Mouse (Mus musculus): Measurements from ENCODE around the gene Pqlc2. TPM values are rescaled to one million over a fixed set of nuclear protein-coding genes. Genes with fewer than 3 reads are reported as not detected.
A peak's percentile ranks its signal among the peaks of the same experiment; 100 is the strongest.

Gene Pqlc2
- total and polyA plus RNA-seq, 2 experiments: 6.1 to 42.8 TPM

DNA sequence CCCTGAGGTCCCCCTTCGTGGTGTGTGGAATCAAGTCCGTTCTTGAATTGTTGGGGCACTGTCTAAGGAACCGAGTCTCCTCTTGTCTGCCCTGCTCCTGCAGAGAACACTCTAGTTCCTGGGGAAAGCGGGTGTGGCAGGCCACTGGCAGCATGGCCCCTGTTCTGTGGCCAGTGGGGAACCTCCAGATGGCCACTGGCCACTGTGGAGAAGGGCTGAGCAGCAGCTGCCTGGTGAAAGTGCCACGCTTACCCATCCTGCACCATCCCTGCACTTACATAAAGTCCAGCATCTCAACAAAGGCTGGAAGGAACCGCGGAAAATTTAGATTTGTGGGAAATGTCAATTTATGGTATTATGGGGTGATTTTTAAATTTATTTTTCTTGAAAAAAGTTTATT, 34.1 kb downstream of the Pqlc2 start:
- Histone ChIP-seq H3K4me3 (ENCODE audit: insufficient read depth, low read depth, low read length) (no peak overlapping the region), H3K9ac (ENCODE audit: low read depth, low read length) (no peak overlapping the region), H3K27ac (replicated peaks; ENCODE audit: insufficient read depth, low read depth, low read length) (no peak overlapping the region), H3K27me3 (ENCODE audit: control insufficient read depth, insufficient read depth, low read length) (no peaks in the 10 kb centered on the region), H3K36me3 (ENCODE audit: control insufficient read depth, insufficient read depth, low read length) (peaks cover 7% of the 10 kb centered on the region; the same call in 1 of the 2 replicates), H3K79me2 (ENCODE audit: control insufficient read depth, insufficient read depth, low read length) (peaks cover 8% of the 10 kb centered on the region; the same call in 1 of the 2 replicates), H3K4me1 (ENCODE audit: control insufficient read depth, insufficient read depth, low read length) (peaks cover 11% of the 10 kb centered on the region)
- DNase-seq (ENCODE audit: extremely low read depth, low read depth, low spot score): no peak
- WGBS: 96% methylated on average over 7 of the region's 7 CpGs
- no peak for TF ChIP-seq POLR2A (IDR thresholded peaks at IDR 0.05; ENCODE audit: extremely low read depth, insufficient read depth, low read length)
- no peak for TF ChIP-seq CTCF (IDR thresholded peaks at IDR 0.05; ENCODE audit: low read depth, low read length)

DNA sequence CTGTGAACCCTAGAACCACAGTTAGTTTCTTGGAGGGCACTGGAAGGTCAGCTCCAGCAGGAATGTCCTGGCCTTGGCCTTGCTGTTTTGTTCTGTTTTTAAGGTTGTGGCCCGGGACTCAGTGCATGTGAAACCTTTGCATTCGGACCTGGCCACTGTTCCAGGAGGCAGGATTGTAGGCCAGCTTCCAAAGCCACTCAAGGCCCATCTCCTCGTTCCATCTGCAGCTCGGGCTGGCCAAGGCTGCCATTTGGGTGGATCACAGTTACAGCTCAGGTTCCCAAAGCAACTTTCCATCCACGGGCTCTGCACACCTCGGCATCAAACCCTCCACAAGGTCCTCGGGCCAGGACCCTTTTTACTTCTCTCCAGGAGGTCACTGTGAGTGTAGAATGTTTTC, 35.9 kb downstream of the Pqlc2 start:
- 85% methylated on average over 7 of the region's 7 CpGs for WGBS
- Histone ChIP-seq H3K79me2 (ENCODE audit: control insufficient read depth, insufficient read depth, low read length) (peaks cover 8% of the 10 kb centered on the region; the same call in 1 of the 2 replicates), H3K9ac (ENCODE audit: low read depth, low read length) (no peak overlapping the region), H3K36me3 (ENCODE audit: control insufficient read depth, insufficient read depth, low read length) (no peaks in the 10 kb centered on the region), H3K4me3 (ENCODE audit: insufficient read depth, low read depth, low read length) (no peak overlapping the region), H3K27ac (replicated peaks; ENCODE audit: insufficient read depth, low read depth, low read length) (no peak overlapping the region), H3K27me3 (ENCODE audit: control insufficient read depth, insufficient read depth, low read length) (no peaks in the 10 kb centered on the region), H3K4me1 (ENCODE audit: control insufficient read depth, insufficient read depth, low read length) (peaks cover 11% of the 10 kb centered on the region)
- no peak for DNase-seq (ENCODE audit: extremely low read depth, low read depth, low spot score)
- TF ChIP-seq CTCF (IDR thresholded peaks at IDR 0.05; ENCODE audit: low read depth, low read length): no peak
- no peak for TF ChIP-seq POLR2A (IDR thresholded peaks at IDR 0.05; ENCODE audit: extremely low read depth, insufficient read depth, low read length)

DNA sequence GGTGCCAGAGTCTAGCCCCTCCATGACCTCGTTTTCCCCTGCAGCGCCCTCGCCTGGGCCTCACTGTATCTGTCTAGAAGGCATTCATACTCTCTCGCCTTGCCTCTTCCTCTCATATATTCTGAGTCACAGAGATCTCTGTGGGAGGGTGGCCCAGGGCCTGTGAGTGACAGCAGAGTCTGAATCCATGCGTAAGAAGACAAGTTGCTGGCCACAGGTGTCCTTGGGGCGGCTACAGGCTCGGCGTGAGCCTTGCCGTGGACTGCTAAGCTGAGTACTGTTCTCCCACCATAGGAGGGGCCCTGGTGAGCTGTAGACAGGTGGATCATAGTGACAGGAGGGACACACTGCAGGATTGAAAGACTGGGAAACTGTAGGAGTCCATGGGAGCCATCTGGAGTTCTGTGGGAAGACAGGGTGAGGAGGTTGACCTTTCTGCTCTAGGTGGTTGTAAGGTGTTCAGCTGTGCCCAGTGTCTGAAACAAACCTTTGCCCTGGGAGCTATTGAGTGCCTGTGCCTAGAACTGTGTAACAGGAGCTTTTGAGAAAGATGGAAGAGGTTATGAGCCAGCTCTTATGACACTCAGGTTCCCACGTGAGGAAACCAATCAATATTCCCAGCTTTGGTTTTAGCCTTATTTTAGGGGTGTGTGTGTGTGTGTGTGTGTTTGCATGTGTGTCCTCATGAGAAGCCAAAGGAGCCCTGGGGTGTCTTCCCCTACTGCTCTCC, 37.4 kb downstream of the Pqlc2 start:
- 84% methylated on average over 10 of the region's 10 CpGs for WGBS
- Histone ChIP-seq H3K27ac (replicated peaks; ENCODE audit: insufficient read depth, low read depth, low read length) (peak overlapping the region; percentile 59), H3K4me1 (ENCODE audit: control insufficient read depth, insufficient read depth, low read length) (peaks cover 11% of the 10 kb centered on the region), H3K36me3 (ENCODE audit: control insufficient read depth, insufficient read depth, low read length) (no peaks in the 10 kb centered on the region), H3K9ac (ENCODE audit: low read depth, low read length) (no peak overlapping the region), H3K4me3 (ENCODE audit: insufficient read depth, low read depth, low read length) (no peak overlapping the region), H3K79me2 (ENCODE audit: control insufficient read depth, insufficient read depth, low read length) (peaks cover 8% of the 10 kb centered on the region; the same call in 1 of the 2 replicates), H3K27me3 (ENCODE audit: control insufficient read depth, insufficient read depth, low read length) (no peaks in the 10 kb centered on the region)
- TF ChIP-seq CTCF (IDR thresholded peaks at IDR 0.05; ENCODE audit: low read depth, low read length) (no peak), POLR2A (IDR thresholded peaks at IDR 0.05; ENCODE audit: extremely low read depth, insufficient read depth, low read length) (no peak)
- peak; percentile 97 for DNase-seq (ENCODE audit: extremely low read depth, low read depth, low spot score)

DNA sequence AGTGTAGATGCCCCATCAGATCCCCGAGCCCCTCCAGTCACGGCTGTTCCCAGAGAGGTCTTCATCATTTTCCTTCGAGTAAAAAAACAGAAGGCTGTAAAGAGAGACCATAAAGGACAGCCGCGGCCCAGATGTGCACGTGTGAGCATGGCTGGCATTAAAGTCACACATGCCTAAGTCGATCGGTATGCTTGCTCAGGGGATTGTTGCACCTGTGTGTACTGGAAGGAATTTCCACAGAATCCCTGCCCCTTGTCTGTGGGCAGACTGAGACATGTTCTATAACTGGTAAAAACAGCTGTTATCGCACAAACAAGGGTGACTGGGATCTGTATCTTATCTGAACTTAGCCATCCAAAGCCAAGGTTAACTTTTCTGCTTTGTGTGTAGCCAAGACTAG, 38.9 kb downstream of the Pqlc2 start:
- Histone ChIP-seq H3K9ac (ENCODE audit: low read depth, low read length) (no peak overlapping the region), H3K27me3 (ENCODE audit: control insufficient read depth, insufficient read depth, low read length) (no peaks in the 10 kb centered on the region), H3K27ac (replicated peaks; ENCODE audit: insufficient read depth, low read depth, low read length) (no peak overlapping the region), H3K36me3 (ENCODE audit: control insufficient read depth, insufficient read depth, low read length) (no peaks in the 10 kb centered on the region), H3K4me1 (ENCODE audit: control insufficient read depth, insufficient read depth, low read length) (peaks cover 11% of the 10 kb centered on the region), H3K79me2 (ENCODE audit: control insufficient read depth, insufficient read depth, low read length) (peaks cover 12% of the 10 kb centered on the region; the same call in 1 of the 2 replicates), H3K4me3 (ENCODE audit: insufficient read depth, low read depth, low read length) (no peak overlapping the region)
- TF ChIP-seq CTCF (IDR thresholded peaks at IDR 0.05; ENCODE audit: low read depth, low read length) (no peak), POLR2A (IDR thresholded peaks at IDR 0.05; ENCODE audit: extremely low read depth, insufficient read depth, low read length) (no peak)
- WGBS: 92% methylated on average over 9 of the region's 9 CpGs
- no peak for DNase-seq (ENCODE audit: extremely low read depth, low read depth, low spot score)

DNA sequence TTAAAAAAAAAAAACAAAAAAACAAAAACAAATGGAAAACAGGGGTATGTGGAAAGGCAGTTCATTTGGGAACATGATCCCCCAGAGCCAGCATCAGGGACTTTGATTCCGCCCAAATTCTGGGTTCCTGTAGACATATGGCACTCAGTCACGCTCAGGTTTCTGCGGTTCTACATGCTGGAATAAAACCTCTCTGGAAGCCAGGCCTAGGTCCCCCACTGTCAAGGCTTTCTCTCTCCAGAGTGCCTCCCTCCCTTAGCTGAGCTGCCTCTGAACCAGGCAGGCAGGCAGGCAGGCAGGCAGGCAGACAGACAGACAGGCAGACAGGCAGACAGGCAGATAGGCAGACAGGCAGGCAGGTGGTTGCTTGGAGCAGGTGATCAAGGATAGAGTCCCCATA, 40.3 kb downstream of the Pqlc2 start:
- DNase-seq (ENCODE audit: extremely low read depth, low read depth, low spot score): no peak
- TF ChIP-seq POLR2A (IDR thresholded peaks at IDR 0.05; ENCODE audit: extremely low read depth, insufficient read depth, low read length) (no peak), CTCF (IDR thresholded peaks at IDR 0.05; ENCODE audit: low read depth, low read length) (no peak)
- Histone ChIP-seq H3K27me3 (ENCODE audit: control insufficient read depth, insufficient read depth, low read length) (no peaks in the 10 kb centered on the region), H3K79me2 (ENCODE audit: control insufficient read depth, insufficient read depth, low read length) (peaks cover 19% of the 10 kb centered on the region; the same call in 1 of the 2 replicates), H3K36me3 (ENCODE audit: control insufficient read depth, insufficient read depth, low read length) (no peaks in the 10 kb centered on the region), H3K4me3 (ENCODE audit: insufficient read depth, low read depth, low read length) (no peak overlapping the region), H3K27ac (replicated peaks; ENCODE audit: insufficient read depth, low read depth, low read length) (no peak overlapping the region), H3K9ac (ENCODE audit: low read depth, low read length) (no peak overlapping the region), H3K4me1 (ENCODE audit: control insufficient read depth, insufficient read depth, low read length) (peaks cover 11% of the 10 kb centered on the region)
- 96% methylated on average over 3 of the region's 3 CpGs for WGBS

DNA sequence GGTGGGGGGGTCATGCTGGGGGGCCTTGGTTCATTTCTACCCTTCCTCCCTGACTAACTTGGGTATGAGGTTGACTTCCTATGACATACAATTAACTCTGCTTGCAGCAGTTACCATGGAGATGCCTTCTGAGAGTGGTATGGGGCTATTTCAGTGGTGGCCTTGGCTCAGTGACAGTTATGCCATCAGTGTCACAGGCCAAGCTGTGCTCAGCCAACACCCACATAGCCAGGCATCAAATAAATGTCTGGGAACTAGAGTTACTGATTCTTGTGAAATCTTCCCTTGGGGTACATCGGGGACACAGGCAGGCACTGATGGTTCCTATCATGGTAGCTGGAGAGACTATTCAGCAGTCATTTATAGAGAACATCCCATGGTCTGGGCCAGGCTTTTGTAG, 42.3 kb downstream of the Pqlc2 start:
- Histone ChIP-seq H3K27me3 (ENCODE audit: control insufficient read depth, insufficient read depth, low read length) (no peaks in the 10 kb centered on the region), H3K4me1 (ENCODE audit: control insufficient read depth, insufficient read depth, low read length) (peaks cover 7% of the 10 kb centered on the region), H3K9ac (ENCODE audit: low read depth, low read length) (no peak overlapping the region), H3K79me2 (ENCODE audit: control insufficient read depth, insufficient read depth, low read length) (peaks cover 11% of the 10 kb centered on the region; the same call in 1 of the 2 replicates), H3K27ac (replicated peaks; ENCODE audit: insufficient read depth, low read depth, low read length) (no peak overlapping the region), H3K4me3 (ENCODE audit: insufficient read depth, low read depth, low read length) (no peak overlapping the region), H3K36me3 (ENCODE audit: control insufficient read depth, insufficient read depth, low read length) (peaks cover 2% of the 10 kb centered on the region; the same call in 1 of the 2 replicates)
- WGBS: 28% methylated on average over 1 of the region's 1 CpGs
- no peak for TF ChIP-seq POLR2A (IDR thresholded peaks at IDR 0.05; ENCODE audit: extremely low read depth, insufficient read depth, low read length)
- no peak for TF ChIP-seq CTCF (IDR thresholded peaks at IDR 0.05; ENCODE audit: low read depth, low read length)
- DNase-seq (ENCODE audit: extremely low read depth, low read depth, low spot score): no peak

All from liver, adult 2 months (tissue).